Mouse (Mus musculus) liver, embryonic 15.5 days (tissue): ENCODE data around the gene Lpar6. TPM values are rescaled to one million over a fixed set of nuclear protein-coding genes. Genes with fewer than 3 reads are reported as not detected.

Experiments
- microRNA counts: library from miRNA; unstranded; fragments of <30 nt; microRNA quantifications from one replicate; lab custom pipeline; 2016
- microRNA-seq: library from miRNA; unstranded; fragments of <30 nt; microRNA quantifications from one replicate; pipeline ENCODE4, GENCODE M21; 2016
- polyA plus RNA-seq: library from polyadenylated mRNA; unstranded; fragments of >200 nt; fragmentation: Nextera tagmentation; extraction: Ambion mirVana; gene quantifications from 2 replicates; pipeline ENCODE4 v1.2.1, GENCODE M21; 2015

Lpar6 gene
- polyA plus RNA-seq, 1 experiment from 2014 or later = 4.8 TPM

MicroRNAs encoded within 50 kb of the gene (microRNA counts, 519-probe panel; counts per million panel counts)
- microRNA mmu-miR-687 (lab: Ali Mortazavi, UCI) = not detected

Small RNA genes within 50 kb of the gene (microRNA-seq; reads per million reads assigned to microRNA genes)
- not detected for gene Mir687

Other genes starting within 250 kb of the Lpar6 start
- 0.23 and 0.32 TPM in 2 replicates for gene Cysltr2, start 188.8 kb upstream of the Lpar6 start, polyA plus RNA-seq
- gene Rcbtb2, start 114.9 kb upstream of the Lpar6 start, polyA plus RNA-seq = 16.6 and 18.9 TPM in 2 replicates
- 21.4 and 23.4 TPM in 2 replicates for gene Rb1, start 87.9 kb downstream of the Lpar6 start, polyA plus RNA-seq
- 524 and 538 TPM in 2 replicates for gene Itm2b, start 147.4 kb downstream of the Lpar6 start, polyA plus RNA-seq